Mouse (Mus musculus) ES-E14 (cell line): ENCODE results near the gene Tnrc6c. TPM values are rescaled to one million over a fixed set of nuclear protein-coding genes. Genes with fewer than 3 reads are reported as not detected.

ENCODE experiments used
- DNase-seq: peaks from one replicate; pipeline ENCODE4 v3.0.0-alpha.2; 2013; ENCODE audit warnings: low read depth, low spot score
- H3K27ac ChIP-seq: 2 replicates; pipeline ENCODE4 v1.5.1; 2012; ENCODE audit warnings: low read depth, mild to moderate bottlenecking, low read length, moderate library complexity, mixed read lengths; ENCODE audit not compliant: poor library complexity, insufficient read depth, severe bottlenecking
- H3K36me3 ChIP-seq: 2 replicates; pipeline ENCODE4 v1.6.1; 2012; ENCODE audit warnings: mild to moderate bottlenecking, low read length, moderate library complexity, mixed read lengths; ENCODE audit not compliant: control insufficient read depth, poor library complexity, insufficient read depth, severe bottlenecking
- H3K4me1 ChIP-seq, 2 experiments: fragments of 150-350 bp in 1 of 2; sonication (generic) in 1 of 2; 2 replicates each; pipeline ENCODE4 v1.6.1; 2012; ENCODE audit warnings: low read length in 2 of 2, mild to moderate bottlenecking in 1 of 2, mixed read lengths in 1 of 2; ENCODE audit not compliant: control insufficient read depth in 2 of 2, insufficient read depth in 2 of 2, poor library complexity in 1 of 2
- H3K4me3 ChIP-seq, 2 experiments: fragments of 150-350 bp in 1 of 2; sonication (generic) in 1 of 2; 2 replicates each; pipeline ENCODE4 v1.5.1; 2012; ENCODE audit warnings: low read length in 2 of 2, low read depth in 1 of 2, mild to moderate bottlenecking in 1 of 2, mixed read lengths in 1 of 2; ENCODE audit not compliant: insufficient read depth in 1 of 2, poor library complexity in 1 of 2, severe bottlenecking in 1 of 2
- H3K9ac ChIP-seq: 2 replicates; pipeline ENCODE4 v1.6.1; 2012; ENCODE audit warnings: low read depth, mild to moderate bottlenecking, low read length, mixed read lengths; ENCODE audit not compliant: poor library complexity, insufficient read depth, severe bottlenecking
- H3K9me3 ChIP-seq: fragments of 150-350 bp; sonication (generic); 2 replicates; pipeline ENCODE4 v1.6.1; 2012; ENCODE audit warnings: low read depth, mild to moderate bottlenecking, low read length; ENCODE audit not compliant: control insufficient read depth, insufficient read depth
- CHD2 ChIP-seq: IDR thresholded peaks from 2 replicates; pipeline ENCODE4 v1.6.1; 2014; ENCODE audit warnings: mild to moderate bottlenecking, low read depth, low read length, inconsistent platforms
- HCFC1 ChIP-seq: IDR thresholded peaks from 2 replicates; pipeline ENCODE4 v1.6.1; 2012; ENCODE audit warnings: low read length, inconsistent platforms, borderline replicate concordance; ENCODE audit not compliant: insufficient read depth
- MAFK ChIP-seq: IDR thresholded peaks from 2 replicates; pipeline ENCODE4 v1.6.1; 2014; ENCODE audit warnings: mild to moderate bottlenecking, low read depth, low read length, inconsistent platforms; ENCODE audit not compliant: insufficient read depth
- ZC3H11A ChIP-seq: IDR thresholded peaks from 2 replicates; pipeline ENCODE4 v1.6.1; 2012; ENCODE audit warnings: low read depth, mild to moderate bottlenecking, inconsistent platforms, low read length, borderline replicate concordance
- ZNF384 ChIP-seq: IDR thresholded peaks from 2 replicates; pipeline ENCODE4 v1.6.1; 2012; ENCODE audit warnings: low read depth, low read length, inconsistent platforms
- in situ Hi-C, 2 experiments: fragments of 600-800 bp; cut with MboI; formaldehyde crosslinking; loops; one replicate each; pipeline ENCODE4 v1.15.1; 2025; ENCODE audit warnings: low sequenced_read_pairs in 2 of 2, inconsistent platforms in 1 of 2; ENCODE audit not compliant: unreplicated experiment in 2 of 2
- total RNA-seq: library from RNA; depleted of rRNA; stranded (reverse); fragments of 300-350 nt; gene quantifications from 2 replicates; pipeline ENCODE4 v1.2.3, GENCODE M21; 2012

Gene Tnrc6c
- total RNA-seq, 1 experiment, result 21.5 TPM

DNA sequence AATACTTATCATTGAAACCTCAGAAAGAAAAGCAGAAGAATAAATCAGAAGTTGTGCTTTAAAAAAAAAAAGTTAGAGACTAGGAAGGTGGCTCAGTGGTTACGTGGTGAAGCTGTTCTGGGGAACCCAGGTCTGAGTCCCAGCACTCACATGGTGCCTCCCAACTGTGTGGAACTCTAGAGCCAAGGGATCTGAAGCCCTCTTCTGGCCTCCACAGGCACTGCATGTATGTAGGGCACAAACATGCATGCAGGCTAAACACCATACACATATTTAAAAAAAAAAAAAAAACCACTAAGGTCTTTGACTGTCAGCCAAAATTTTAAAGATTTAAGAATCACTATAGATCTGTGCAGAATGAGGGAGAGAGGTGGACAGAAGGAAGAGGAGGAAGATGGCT is 20.4 kb downstream of the Tnrc6c start:
- no peak for DNase-seq
- no peak overlapping the region for H3K27ac ChIP-seq
- H3K36me3 ChIP-seq, result no peaks in the 10 kb centered on the region
- TF ChIP-seq ZNF384 (0 out of 2 replicates have a peak, but pooled peaks have one; percentile 12), MAFK (no peak)
- H3K9ac ChIP-seq, result no peak overlapping the region
- peaks cover 0 to 3% of the 10 kb centered on the region in 2 experiments; a peak in 1 of 4 replicates for H3K4me1 ChIP-seq
- in situ Hi-C loops, result no loop called here
- H3K9me3 ChIP-seq, result no peaks in the 10 kb centered on the region
- no peak overlapping the region for H3K4me3 ChIP-seq

DNA sequence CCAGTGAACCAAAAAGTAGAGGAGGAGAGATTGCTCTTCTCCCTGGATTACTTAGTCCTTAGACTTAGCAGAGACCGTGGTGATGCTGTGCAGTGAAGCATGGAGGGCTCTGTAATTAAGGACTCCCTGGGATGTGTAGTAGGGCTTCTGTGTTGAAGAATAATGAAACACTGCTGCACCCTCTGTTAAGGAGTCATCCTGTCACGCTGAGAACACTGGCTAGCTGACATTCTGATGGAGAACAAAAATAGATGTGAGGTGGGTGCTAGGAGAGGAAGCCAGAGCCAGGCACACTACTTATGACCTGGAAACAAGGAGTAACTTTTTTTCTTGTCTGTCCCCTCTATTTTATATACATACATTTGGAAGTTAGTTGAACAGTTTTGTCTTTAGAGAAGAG is 22.6 kb downstream of the Tnrc6c start:
- in situ Hi-C loops, result no loop called here
- no peaks in the 10 kb centered on the region for H3K36me3 ChIP-seq
- no peak for DNase-seq

DNA sequence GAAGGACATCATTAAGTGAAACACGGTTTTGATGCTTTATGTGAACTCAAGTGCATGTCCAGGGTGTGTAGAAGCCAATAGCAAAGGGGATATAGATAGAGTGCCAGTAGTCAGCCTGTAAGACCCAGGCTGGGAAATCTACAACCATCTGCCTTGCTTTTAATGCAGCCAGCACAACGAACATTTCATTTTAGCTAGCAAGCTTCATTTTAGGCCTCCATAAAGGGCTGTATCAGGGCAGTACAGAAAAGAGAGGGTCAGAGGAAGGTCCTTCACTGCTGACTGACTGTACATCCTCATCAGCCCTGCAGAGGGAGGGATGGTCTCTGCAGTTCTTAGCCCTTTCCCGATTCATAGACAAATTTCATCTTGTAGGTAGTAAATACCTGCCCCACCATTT is 23.0 kb downstream of the Tnrc6c start:
- no peak overlapping the region for H3K4me3 ChIP-seq
- H3K4me1 ChIP-seq, result peaks cover 0 to 3% of the 10 kb centered on the region in 2 experiments; a peak in 1 of 4 replicates
- H3K36me3 ChIP-seq, result no peaks in the 10 kb centered on the region
- H3K9me3 ChIP-seq, result no peaks in the 10 kb centered on the region
- TF ChIP-seq HCFC1 (no peak), ZNF384 (no peak), CHD2 (no peak), MAFK (no peak), ZC3H11A (no peak)
- H3K9ac ChIP-seq, result no peak overlapping the region
- in situ Hi-C loops, result no loop called here
- no peak overlapping the region for H3K27ac ChIP-seq
- DNase-seq, result no peak

More for the DNA sequence above, 22.6 kb downstream of the Tnrc6c start:
- Histone ChIP-seq H3K9me3 (no peaks in the 10 kb centered on the region), H3K9ac (no peak overlapping the region), H3K4me1 (peaks cover 0 to 3% of the 10 kb centered on the region in 2 experiments; a peak in 1 of 4 replicates), H3K4me3 (no peak overlapping the region), H3K27ac (no peak overlapping the region)
- TF ChIP-seq HCFC1 (no peak), CHD2 (no peak), MAFK (no peak), ZNF384 (no peak), ZC3H11A (no peak)

DNA sequence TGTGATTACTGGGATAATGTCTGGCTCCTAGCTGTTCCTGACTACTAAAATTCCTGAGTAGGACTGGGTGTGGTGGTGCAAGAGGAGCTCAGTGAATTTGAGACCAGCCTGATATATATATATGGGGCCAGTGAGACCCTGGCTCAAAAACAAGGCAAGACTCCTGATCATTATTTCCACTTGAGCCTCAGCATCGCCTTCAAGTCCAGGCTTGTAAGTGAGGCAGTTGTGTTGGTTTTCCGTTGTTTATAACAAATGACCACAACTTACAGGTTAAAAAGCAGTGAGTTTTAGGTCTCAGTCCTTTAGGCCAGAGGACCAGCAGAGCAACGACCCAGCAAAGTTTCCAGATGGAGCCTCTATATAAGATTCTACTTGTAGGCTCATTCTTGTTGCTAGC is 23.5 kb downstream of the Tnrc6c start:
- no peak overlapping the region for H3K9ac ChIP-seq
- DNase-seq, result no peak
- H3K4me1 ChIP-seq, result peaks cover 0 to 5% of the 10 kb centered on the region in 2 experiments; a peak in 1 of 4 replicates
- TF ChIP-seq ZC3H11A (no peak), CHD2 (no peak), ZNF384 (no peak), HCFC1 (no peak), MAFK (no peak)
- no peak overlapping the region for H3K27ac ChIP-seq
- no peak overlapping the region for H3K4me3 ChIP-seq
- no peaks in the 10 kb centered on the region for H3K9me3 ChIP-seq
- in situ Hi-C loops, result no loop called here
- H3K36me3 ChIP-seq, result no peaks in the 10 kb centered on the region

DNA sequence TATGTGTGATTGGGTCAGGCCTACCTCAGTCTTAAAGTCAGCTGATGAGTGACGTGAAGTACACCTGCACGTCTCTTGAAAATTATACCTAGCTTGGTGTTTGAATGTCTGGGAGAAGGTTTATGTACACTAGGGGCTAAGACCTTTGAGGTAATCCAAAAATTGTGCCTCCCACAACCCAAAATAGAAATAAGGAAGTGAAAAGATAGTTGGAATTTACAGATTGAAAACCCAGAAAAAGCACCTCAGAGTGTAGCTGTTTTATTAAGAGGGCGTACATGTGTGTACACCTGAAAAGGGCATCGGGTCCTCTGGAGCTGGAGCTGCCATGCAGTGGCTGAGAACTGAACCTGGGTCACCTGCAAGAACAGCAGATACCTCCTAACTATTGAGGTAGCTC is 24.1 kb downstream of the Tnrc6c start:
- TF ChIP-seq MAFK, result no peak
- TF ChIP-seq HCFC1, result no peak
- no peak for TF ChIP-seq CHD2
- no peak for TF ChIP-seq ZC3H11A
- no peak for TF ChIP-seq ZNF384
- in situ Hi-C loops, result no loop called here

More for the DNA sequence above, 24.1 kb downstream of the Tnrc6c start:
- H3K9me3 ChIP-seq, result no peaks in the 10 kb centered on the region
- H3K4me1 ChIP-seq, result peaks cover 0 to 5% of the 10 kb centered on the region in 2 experiments; a peak in 1 of 4 replicates
- no peak overlapping the region for H3K4me3 ChIP-seq
- H3K36me3 ChIP-seq, result no peaks in the 10 kb centered on the region
- no peak overlapping the region for H3K9ac ChIP-seq
- H3K27ac ChIP-seq, result no peak overlapping the region
- no peak for DNase-seq
